Mouse (Mus musculus): ENCODE data around the gene Hps5.
"Not testable (repeated sequence)": the region's sequence is repeated elsewhere in the genome, so short reads cannot be mapped to it uniquely, and the experiment has no call there.

DNA sequence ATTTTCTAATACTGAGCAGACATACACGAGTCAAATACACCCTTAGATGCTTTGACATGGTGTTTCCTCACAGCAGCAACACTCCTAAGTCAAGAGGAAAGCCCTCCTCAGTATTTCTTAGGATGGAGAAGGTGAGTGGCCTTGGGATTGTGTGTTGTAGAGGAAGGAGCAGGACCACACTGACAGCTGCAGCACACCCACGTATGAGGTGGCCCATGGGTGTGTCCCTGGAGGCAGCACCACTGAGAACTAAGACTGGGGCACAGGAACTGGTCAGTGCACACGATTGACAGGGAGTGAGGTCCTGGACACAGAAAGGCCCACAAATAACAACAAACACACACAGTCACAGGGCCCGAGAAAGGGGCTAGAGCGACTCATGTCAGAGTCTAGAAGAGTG lies 55.8 kb downstream of the Hps5 start:
- TF ChIP-seq CTCF (IDR thresholded peaks at IDR 0.05; ENCODE audit: borderline replicate concordance, insufficient read depth, low read depth, low read length); POLR2A (IDR thresholded peaks at IDR 0.05; ENCODE audit: borderline replicate concordance, insufficient read depth, low read length): not testable (repeated sequence)

Measured in cerebellum, adult 2 months (tissue).